Mouse (Mus musculus): ENCODE measurements around the gene Rora. TPM values are rescaled to one million over a fixed set of nuclear protein-coding genes. Genes with fewer than 3 reads are reported as not detected.

The Rora gene
- total and polyA plus RNA-seq, 2 experiments: 11.3 to 30.8 TPM

- Histone ChIP-seq H3K4me1 (ENCODE audit: control insufficient read depth, insufficient read depth, low read length) (no peaks in the 10 kb centered on the region), H3K27me3 (ENCODE audit: control insufficient read depth, insufficient read depth, low read length) (no peaks in the 10 kb centered on the region), H3K79me2 (ENCODE audit: control insufficient read depth, insufficient read depth, low read length) (no peaks in the 10 kb centered on the region), H3K4me3 (ENCODE audit: insufficient read depth, low read depth, low read length) (no peak overlapping the region), H3K27ac (replicated peaks; ENCODE audit: insufficient read depth, low read depth, low read length) (no peak overlapping the region), H3K9ac (ENCODE audit: low read depth, low read length) (no peak overlapping the region), H3K36me3 (ENCODE audit: control insufficient read depth, insufficient read depth, low read length) (no peaks in the 10 kb centered on the region)
- 95% methylated on average over 16 of the region's 16 CpGs for WGBS
- no peak for TF ChIP-seq POLR2A (IDR thresholded peaks at IDR 0.05; ENCODE audit: extremely low read depth, insufficient read depth, low read length)
- TF ChIP-seq CTCF (IDR thresholded peaks at IDR 0.05; ENCODE audit: low read depth, low read length): no peak
- DNase-seq (ENCODE audit: extremely low read depth, low read depth, low spot score): no peak
Observed at GRCm38 (mm10) chr9:68842134-68842892, 188.7 kb downstream of the Rora start.

GRCm38 (mm10) chr9:68845556-68845955, 192.0 kb downstream of the Rora start:
- no peaks in the 10 kb centered on the region for H3K36me3 ChIP-seq (ENCODE audit: control insufficient read depth, insufficient read depth, low read length)
- WGBS: 24% methylated on average over 2 of the region's 2 CpGs
- H3K4me1 ChIP-seq (ENCODE audit: control insufficient read depth, insufficient read depth, low read length): no peaks in the 10 kb centered on the region
- TF ChIP-seq POLR2A (IDR thresholded peaks at IDR 0.05; ENCODE audit: extremely low read depth, insufficient read depth, low read length): no peak
- TF ChIP-seq CTCF (IDR thresholded peaks at IDR 0.05; ENCODE audit: low read depth, low read length): no peak
- no peak overlapping the region for H3K4me3 ChIP-seq (ENCODE audit: insufficient read depth, low read depth, low read length)
- H3K9ac ChIP-seq (ENCODE audit: low read depth, low read length): no peak overlapping the region
- H3K27me3 ChIP-seq (ENCODE audit: control insufficient read depth, insufficient read depth, low read length): no peaks in the 10 kb centered on the region
- no peak overlapping the region for H3K27ac ChIP-seq (replicated peaks; ENCODE audit: insufficient read depth, low read depth, low read length)
- peak; percentile 27 for DNase-seq (ENCODE audit: extremely low read depth, low read depth, low spot score)
- H3K79me2 ChIP-seq (ENCODE audit: control insufficient read depth, insufficient read depth, low read length): no peaks in the 10 kb centered on the region

GRCm38 (mm10) chr9:68850321-68850720, 196.7 kb downstream of the Rora start:
- H3K36me3 ChIP-seq (ENCODE audit: control insufficient read depth, insufficient read depth, low read length): no peaks in the 10 kb centered on the region
- no peaks in the 10 kb centered on the region for H3K4me1 ChIP-seq (ENCODE audit: control insufficient read depth, insufficient read depth, low read length)
- H3K27ac ChIP-seq (replicated peaks; ENCODE audit: insufficient read depth, low read depth, low read length): no peak overlapping the region
- no peak overlapping the region for H3K4me3 ChIP-seq (ENCODE audit: insufficient read depth, low read depth, low read length)
- H3K79me2 ChIP-seq (ENCODE audit: control insufficient read depth, insufficient read depth, low read length): no peaks in the 10 kb centered on the region
- no peak overlapping the region for H3K9ac ChIP-seq (ENCODE audit: low read depth, low read length)
- 96% methylated on average over 5 of the region's 5 CpGs for WGBS
- TF ChIP-seq CTCF (IDR thresholded peaks at IDR 0.05; ENCODE audit: low read depth, low read length) (no peak), POLR2A (IDR thresholded peaks at IDR 0.05; ENCODE audit: extremely low read depth, insufficient read depth, low read length) (no peak)
- H3K27me3 ChIP-seq (ENCODE audit: control insufficient read depth, insufficient read depth, low read length): no peaks in the 10 kb centered on the region
- DNase-seq (ENCODE audit: extremely low read depth, low read depth, low spot score): no peak

DNA sequence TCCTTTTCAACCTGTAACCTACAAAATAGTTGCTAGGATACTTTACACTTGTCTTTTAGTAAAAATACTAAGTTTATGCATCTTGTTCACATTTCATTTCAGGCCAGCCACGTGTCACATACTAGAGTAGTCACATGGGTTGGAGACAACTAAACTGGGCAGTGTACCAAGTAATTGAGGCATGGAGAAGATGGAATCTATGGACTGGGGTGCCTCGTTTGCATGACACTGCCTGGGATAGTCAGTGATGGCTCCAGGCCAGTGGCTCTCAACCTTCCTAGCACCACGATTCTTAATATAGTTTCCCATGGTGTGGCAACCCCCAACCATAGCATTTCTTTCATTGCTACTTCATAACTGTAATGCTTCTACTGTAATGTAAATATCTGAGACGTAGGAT, 198.6 kb downstream of the Rora start:
- Histone ChIP-seq H3K4me1 (ENCODE audit: control insufficient read depth, insufficient read depth, low read length) (no peaks in the 10 kb centered on the region), H3K79me2 (ENCODE audit: control insufficient read depth, insufficient read depth, low read length) (no peaks in the 10 kb centered on the region), H3K4me3 (ENCODE audit: insufficient read depth, low read depth, low read length) (no peak overlapping the region), H3K27ac (replicated peaks; ENCODE audit: insufficient read depth, low read depth, low read length) (no peak overlapping the region), H3K9ac (ENCODE audit: low read depth, low read length) (no peak overlapping the region), H3K36me3 (ENCODE audit: control insufficient read depth, insufficient read depth, low read length) (no peaks in the 10 kb centered on the region), H3K27me3 (ENCODE audit: control insufficient read depth, insufficient read depth, low read length) (no peaks in the 10 kb centered on the region)
- DNase-seq (ENCODE audit: extremely low read depth, low read depth, low spot score): no peak
- TF ChIP-seq POLR2A (IDR thresholded peaks at IDR 0.05; ENCODE audit: extremely low read depth, insufficient read depth, low read length) (no peak), CTCF (IDR thresholded peaks at IDR 0.05; ENCODE audit: low read depth, low read length) (no peak)
- 82% methylated on average over 4 of the region's 4 CpGs for WGBS

- H3K4me1 ChIP-seq (ENCODE audit: control insufficient read depth, insufficient read depth, low read length): no peaks in the 10 kb centered on the region
- H3K4me3 ChIP-seq (ENCODE audit: insufficient read depth, low read depth, low read length): no peak overlapping the region
- no peaks in the 10 kb centered on the region for H3K79me2 ChIP-seq (ENCODE audit: control insufficient read depth, insufficient read depth, low read length)
- DNase-seq (ENCODE audit: extremely low read depth, low read depth, low spot score): no peak
- H3K36me3 ChIP-seq (ENCODE audit: control insufficient read depth, insufficient read depth, low read length): no peaks in the 10 kb centered on the region
- H3K27ac ChIP-seq (replicated peaks; ENCODE audit: insufficient read depth, low read depth, low read length): no peak overlapping the region
- no peaks in the 10 kb centered on the region for H3K27me3 ChIP-seq (ENCODE audit: control insufficient read depth, insufficient read depth, low read length)
- TF ChIP-seq POLR2A (IDR thresholded peaks at IDR 0.05; ENCODE audit: extremely low read depth, insufficient read depth, low read length) (no peak), CTCF (IDR thresholded peaks at IDR 0.05; ENCODE audit: low read depth, low read length) (no peak)
- WGBS: 92% methylated on average over 2 of the region's 2 CpGs
- no peak overlapping the region for H3K9ac ChIP-seq (ENCODE audit: low read depth, low read length)
Observed at GRCm38 (mm10) chr9:68852934-68853333, 199.3 kb downstream of the Rora start.

GRCm38 (mm10) chr9:68859500-68859899, 205.9 kb downstream of the Rora start:
- Histone ChIP-seq H3K4me3 (ENCODE audit: insufficient read depth, low read depth, low read length) (no peak overlapping the region), H3K9ac (ENCODE audit: low read depth, low read length) (no peak overlapping the region), H3K36me3 (ENCODE audit: control insufficient read depth, insufficient read depth, low read length) (no peaks in the 10 kb centered on the region), H3K27me3 (ENCODE audit: control insufficient read depth, insufficient read depth, low read length) (no peaks in the 10 kb centered on the region), H3K4me1 (ENCODE audit: control insufficient read depth, insufficient read depth, low read length) (no peaks in the 10 kb centered on the region), H3K27ac (replicated peaks; ENCODE audit: insufficient read depth, low read depth, low read length) (no peak overlapping the region), H3K79me2 (ENCODE audit: control insufficient read depth, insufficient read depth, low read length) (no peaks in the 10 kb centered on the region)
- WGBS: 88% methylated on average over 2 of the region's 2 CpGs
- no peak for DNase-seq (ENCODE audit: extremely low read depth, low read depth, low spot score)
- TF ChIP-seq POLR2A (IDR thresholded peaks at IDR 0.05; ENCODE audit: extremely low read depth, insufficient read depth, low read length): no peak
